Mouse (Mus musculus): ENCODE data around the gene Dpf3. TPM values are rescaled to one million over a fixed set of nuclear protein-coding genes. Genes with fewer than 3 reads are reported as not detected.

Dpf3 gene
- total RNA-seq, 2 experiments from 2014 or later, result 17.4 to 21.3 TPM

DNA sequence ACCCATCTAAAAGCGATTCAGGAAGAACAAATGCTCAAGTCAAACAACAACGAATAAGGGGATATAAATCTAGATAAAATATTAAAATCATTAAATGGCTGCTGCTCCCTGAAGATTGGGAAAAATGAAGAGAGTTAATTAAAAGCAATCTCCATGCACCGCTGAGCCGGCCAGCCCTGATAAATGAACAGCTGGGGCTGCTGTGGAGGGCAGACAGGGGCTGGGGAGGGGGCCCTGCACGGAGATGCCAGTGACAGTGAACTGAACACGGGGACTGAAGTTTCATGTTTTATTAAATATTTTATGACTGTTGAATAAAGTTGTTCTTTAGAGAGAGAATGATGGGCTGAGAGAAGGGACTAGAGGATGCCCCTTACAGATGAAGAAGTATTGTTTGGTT, 12.1 kb downstream of the Dpf3 start:
- intact Hi-C loops (cut with DNase I), result no loop called here
- no peak for DNase-seq (ENCODE audit: low spot score)

DNA sequence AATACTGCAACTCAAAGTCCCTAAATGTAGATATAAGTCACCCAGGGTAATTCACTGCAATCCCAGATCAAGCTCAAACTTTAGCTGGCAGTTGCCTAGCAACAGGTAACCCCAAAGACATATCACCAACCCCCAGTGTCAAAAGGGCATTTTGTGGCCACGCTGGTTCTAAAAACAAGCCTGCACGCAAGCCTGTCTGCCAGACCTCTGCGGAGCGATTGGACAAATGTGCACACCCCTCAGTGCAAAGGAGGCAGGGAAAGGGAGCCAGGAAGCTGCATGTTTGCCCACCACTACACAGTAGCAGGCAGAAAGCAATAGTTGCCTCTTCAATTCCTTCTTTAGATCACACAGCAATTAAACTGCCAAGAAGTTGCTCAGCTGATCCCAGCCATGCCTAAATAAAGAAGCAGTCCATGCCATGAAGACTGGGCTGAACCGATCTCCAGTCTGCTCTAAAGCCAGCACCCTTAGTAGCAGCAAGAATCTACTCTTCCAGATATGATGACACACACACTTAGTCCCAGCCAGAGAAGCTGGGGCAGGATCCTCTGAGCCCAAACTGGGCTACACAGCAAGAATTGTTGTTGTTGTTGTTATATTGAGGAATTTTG, 13.4 kb downstream of the Dpf3 start:
- DNase-seq (ENCODE audit: low spot score), result no peak
- intact Hi-C loops (cut with DNase I), result no loop called here

DNA sequence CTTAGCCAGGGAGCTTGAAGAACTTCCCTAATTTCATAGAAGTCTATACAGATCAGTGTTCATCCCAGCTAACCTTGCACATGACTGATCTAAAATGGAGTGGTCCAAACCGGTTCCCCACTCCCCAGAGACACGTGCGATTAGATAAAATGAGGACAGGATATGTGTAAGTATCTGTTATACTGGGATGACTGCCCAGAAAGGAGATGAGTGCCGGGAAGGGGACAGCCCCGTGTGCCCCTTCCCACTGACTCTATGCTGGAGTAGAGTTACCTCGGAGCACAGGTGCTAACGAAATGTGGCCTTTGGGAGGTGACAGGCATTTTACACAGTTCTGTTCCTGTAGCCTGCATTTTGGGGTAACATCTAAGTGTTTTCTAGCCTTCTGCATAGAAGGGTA, 15.8 kb downstream of the Dpf3 start:
- DNase-seq (ENCODE audit: low spot score), result no peak
- intact Hi-C loops (cut with DNase I), result no loop called here

DNA sequence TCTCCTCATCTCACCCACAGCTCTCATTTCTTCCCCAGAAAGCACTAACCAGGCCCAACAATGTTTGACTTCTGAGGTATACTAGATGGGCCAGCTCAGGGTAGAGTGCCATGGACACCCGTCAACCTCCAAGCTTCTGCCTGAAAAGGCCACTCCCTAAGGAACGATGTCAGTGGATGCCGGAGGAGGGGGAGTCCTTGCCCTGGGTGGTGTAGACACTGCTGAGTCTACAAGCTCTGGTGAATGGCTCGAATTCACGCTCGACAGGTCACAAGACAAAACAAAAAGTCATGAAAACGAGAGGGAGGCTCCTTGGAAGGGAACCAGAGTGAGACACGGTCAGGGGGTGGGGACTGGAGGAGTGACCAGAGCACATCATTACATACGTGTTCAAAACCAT, 17.4 kb downstream of the Dpf3 start:
- intact Hi-C loops (cut with DNase I), result no loop called here
- no peak for DNase-seq (ENCODE audit: low spot score)

DNA sequence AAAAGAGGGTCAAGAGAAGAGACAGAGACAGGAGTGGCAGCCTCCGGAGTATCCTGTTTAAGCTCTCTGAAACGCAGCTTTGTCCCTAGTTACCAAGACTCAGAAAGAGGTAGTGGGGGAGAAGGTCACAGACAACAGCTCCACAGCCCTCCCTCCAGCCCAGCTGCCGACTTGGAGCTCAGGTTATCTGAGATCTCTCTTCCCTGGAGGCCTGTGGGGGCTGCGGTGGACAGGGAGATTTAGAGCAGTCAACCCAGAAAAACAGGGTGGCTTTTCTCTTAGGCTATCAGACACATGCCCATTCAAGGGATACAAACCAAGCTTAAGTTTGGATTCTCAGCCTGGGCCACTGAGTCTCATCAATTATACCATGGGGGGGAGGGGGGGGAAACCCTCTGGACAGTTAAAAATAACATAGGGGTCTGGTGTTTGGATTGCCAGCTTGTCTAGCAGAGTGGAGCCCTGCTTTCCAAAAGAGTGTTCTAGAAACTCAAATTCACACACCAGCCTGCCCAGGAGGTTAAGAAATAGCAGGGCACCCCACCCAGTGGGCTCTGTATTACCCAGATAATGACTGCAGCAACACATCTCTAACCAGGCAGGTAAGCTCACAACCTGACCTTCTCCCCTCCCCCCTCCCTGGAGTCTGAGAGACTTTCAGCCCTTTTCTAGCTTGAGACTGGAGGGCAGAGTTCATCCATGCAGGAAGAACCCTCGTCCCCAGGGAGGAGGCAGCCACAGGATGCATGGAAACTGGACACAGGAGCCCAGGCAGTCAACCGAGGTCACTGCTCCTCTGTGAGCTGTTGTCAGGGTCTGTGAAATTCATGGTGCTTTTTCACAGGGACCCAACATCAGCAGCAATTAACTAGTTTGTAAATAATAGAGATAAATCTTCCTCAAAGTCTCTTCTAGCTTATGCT, 20.7 kb downstream of the Dpf3 start:
- no peak for DNase-seq (ENCODE audit: low spot score)
- intact Hi-C loops (cut with DNase I), result no loop called here

DNA sequence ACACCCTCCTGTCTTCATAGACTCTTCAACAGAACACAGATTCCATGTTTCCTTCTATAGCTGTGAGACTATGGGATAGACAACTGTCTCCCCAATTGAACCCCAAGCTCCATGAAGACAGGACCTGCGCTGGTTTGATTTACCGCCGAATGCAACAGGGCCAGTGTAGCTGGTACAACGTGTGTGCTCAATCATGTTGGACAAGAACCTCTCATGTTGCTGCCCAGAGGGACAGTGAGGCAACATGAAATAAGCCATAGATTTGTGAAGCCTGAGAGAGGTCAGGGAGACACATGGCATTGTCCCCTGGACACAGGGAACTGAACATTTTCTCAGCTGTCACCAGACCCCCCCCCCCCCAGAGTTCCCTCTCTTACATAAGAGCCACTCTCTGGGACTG, 21.5 kb downstream of the Dpf3 start:
- intact Hi-C loops (cut with DNase I), result no loop called here

DNA sequence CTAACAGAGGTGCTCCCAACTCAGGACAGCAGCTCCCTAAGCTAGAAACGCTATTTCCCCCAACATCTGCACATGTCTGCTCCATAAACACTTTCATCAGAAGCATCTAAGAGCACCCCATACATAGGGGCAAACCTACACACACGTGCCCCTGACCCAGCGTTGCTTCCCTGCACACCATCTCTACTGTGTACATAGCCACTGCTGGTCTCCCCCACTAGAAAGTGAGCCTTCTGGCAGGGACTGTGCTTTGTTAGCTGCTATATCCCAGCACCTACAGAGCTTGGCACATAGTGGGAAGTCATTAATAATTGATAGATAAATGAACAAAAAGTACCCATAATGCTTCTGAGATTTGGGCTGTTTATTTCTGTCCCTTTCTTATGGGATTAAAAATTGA, 27.2 kb downstream of the Dpf3 start:
- intact Hi-C loops (cut with DNase I), result no loop called here
- DNase-seq (ENCODE audit: low spot score), result no peak

More for the DNA sequence above, 21.5 kb downstream of the Dpf3 start:
- no peak for DNase-seq (ENCODE audit: low spot score)

DNA sequence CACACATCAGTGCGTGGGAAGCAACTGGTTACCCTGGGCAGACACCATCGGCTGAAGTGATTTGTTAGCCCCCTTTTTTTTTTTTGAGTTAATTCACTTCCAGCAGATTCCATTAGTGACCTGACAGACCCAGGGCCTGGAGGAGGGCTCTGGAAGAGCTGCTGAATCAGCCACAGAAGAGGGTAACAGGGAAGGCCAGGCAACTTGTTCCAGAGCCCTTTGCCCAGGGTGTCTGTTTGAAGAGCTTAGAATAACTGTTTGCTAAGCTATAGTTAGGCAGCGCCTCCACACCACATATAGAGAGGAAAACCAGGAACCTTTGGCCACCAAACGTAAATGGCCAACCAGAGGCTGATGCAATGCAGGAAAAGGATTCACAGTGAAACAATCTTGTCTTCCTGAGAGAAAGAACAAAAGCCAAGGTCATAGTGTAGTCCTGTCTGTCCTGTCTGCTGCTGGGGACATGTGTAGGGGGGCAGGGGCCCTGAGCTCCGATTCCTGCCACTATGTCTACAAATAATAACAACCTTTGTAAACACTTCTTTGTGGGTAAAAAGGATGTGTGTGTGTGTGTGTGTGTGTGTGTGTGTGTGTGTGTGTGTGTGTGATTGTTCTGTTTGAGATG, 32.7 kb downstream of the Dpf3 start:
- intact Hi-C loops (cut with DNase I), result no loop called here

DNA sequence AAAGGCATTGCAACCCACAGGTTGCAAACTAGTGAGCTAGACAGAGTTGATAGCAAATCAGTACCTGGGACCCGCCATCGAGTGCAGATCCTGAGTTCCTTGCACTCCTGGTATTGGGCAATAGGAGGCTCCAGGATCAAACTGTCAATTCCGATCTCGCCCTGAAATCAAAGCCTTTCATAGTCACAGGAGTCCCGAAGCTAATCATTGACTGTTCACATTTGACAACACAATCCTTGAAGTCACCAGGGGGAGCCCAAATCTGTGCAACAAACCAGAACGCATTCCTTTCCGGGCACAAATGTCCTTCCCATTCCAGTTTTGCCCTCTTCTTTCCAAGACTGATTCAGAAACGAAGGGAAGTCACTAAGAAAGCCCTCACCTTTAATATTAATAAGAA, 35.7 kb downstream of the Dpf3 start:
- no peak for DNase-seq (ENCODE audit: low spot score)
- intact Hi-C loops (cut with DNase I), result no loop called here

More for the DNA sequence above, 32.7 kb downstream of the Dpf3 start:
- DNase-seq (ENCODE audit: low spot score), result no peak

DNA sequence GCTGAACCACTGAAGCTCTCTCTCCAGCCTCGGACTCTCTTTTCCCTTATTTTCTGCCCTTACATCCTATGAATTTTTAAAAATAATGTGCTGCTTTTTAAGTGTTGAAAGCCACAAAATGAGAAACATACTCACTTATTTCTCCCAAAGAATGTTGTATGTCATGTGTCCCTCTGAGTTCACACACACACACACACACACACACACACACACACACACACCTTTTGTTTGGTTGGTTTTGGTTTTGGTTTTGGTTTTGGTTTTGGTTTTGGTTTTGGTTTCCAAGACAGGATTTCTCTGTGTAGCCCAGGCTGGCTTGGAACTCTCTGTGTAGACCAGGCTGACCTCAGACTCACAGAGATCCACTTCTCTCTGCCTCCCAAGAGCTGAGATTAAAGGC, 37.0 kb downstream of the Dpf3 start:
- intact Hi-C loops (cut with DNase I), result no loop called here
- no peak for DNase-seq (ENCODE audit: low spot score)

DNA sequence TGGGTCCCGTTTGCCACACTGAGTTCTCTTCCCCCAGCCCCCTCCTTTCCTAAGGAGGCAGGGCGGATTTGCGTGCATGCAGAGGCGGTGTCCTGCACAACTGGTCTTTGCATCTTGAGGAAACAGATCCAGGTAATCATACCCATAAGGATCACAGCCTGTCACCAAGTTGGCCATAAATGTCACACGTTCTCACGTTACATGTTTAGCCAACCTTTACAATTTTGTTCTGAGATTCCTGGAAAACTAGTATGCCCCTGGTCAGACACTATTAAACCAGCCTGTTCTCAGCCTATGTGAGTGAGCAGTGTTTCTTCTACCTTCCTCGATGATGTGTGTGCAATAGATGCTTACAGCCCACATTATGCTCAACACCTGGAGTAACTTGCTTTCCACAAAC, 38.3 kb downstream of the Dpf3 start:
- DNase-seq (ENCODE audit: low spot score), result no peak
- intact Hi-C loops (cut with DNase I), result no loop called here

DNA sequence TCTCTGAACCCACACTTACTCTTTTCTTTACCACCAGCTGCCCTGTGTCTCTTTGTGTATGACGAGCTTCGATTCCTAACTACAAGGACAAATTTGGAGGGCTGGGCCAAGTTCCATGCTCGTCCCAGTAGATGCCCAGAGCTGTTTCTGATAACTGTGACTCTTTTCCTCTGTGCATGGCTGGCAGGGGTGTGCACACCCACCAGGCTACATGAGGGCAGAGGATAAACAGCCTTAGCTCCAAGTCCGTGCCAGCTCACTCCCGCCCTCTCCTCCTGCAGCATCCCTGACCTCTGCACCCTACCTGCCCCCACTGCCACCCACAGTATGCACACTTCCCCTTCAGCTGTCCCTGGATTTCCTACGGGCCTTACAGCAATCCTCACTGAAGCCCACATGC, 41.9 kb downstream of the Dpf3 start:
- intact Hi-C loops (cut with DNase I), result no loop called here
- DNase-seq (ENCODE audit: low spot score), result no peak

DNA sequence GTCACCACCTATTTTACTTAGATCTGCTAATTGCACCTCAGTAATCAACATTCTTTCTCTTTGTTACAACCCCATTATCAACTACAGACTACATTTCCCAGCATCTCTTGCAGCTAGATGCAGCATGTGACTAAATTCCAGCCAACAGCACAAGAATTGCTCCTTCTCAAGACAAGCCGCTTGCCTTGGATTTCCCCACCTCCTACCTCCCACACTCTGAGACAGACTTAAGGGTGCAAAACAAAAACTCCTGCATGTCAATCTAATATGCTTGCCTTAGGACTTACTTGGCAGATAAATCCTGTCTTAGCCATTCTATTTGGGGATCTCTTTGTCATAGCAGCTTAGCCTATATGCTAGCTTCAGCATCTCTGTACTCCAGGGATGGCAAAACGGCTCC, 43.1 kb downstream of the Dpf3 start:
- intact Hi-C loops (cut with DNase I), result no loop called here
- no peak for DNase-seq (ENCODE audit: low spot score)

DNA sequence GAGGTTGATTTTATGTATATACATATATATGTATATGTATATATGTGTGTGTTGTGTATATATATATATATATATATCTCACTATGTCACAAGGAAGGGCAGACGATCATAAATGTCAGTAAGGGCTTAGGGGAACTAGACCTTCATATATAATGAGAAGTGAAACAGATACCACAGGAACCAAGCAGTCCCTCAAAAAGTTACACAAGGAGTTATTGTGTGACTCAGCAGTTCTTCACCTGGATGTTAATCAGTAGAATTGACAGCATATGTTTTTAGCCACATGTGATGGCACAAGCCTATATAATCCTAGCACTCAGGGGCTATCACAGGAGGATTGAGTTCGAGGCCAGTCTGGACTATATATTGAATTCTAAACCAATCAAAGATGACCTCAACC, 49.5 kb downstream of the Dpf3 start:
- no peak for DNase-seq (ENCODE audit: low spot score)
- intact Hi-C loops (cut with DNase I), result no loop called here

DNA sequence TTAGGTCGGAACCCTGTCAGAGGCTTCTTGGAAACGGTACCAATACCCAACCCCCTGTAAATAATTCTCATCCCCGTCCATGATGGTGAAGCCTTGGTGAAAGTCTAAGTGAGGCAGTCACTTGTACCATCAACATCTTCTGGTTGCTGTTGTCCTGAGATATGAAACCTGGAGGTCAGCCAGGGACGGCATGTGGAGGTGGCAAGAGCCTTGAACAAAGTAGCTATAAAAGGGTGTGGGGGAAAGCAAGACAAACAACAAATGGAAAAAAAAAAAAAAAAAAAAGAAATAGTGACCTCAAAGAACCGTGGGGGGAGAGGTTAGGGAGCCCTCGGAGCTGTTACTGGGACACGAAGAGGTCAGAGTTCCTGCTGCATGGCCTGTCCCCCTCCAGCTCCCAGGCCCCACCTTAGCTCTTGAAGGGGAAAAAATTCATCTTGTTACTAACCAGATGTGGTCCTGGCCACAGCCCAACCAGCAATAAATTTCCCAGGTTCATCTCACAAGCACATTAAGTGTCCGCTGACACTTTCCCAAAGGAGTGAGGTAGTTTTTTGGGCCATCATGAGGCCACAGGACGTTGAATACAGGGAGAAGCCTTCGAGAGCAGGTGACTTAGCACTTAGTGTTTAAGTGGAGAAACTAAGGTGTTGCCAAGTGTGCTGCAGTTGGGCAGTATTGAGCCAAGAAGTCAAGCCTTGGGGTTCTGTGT, 53.4 kb downstream of the Dpf3 start:
- no peak for DNase-seq (ENCODE audit: low spot score)
- intact Hi-C loops (cut with DNase I), result no loop called here

DNA sequence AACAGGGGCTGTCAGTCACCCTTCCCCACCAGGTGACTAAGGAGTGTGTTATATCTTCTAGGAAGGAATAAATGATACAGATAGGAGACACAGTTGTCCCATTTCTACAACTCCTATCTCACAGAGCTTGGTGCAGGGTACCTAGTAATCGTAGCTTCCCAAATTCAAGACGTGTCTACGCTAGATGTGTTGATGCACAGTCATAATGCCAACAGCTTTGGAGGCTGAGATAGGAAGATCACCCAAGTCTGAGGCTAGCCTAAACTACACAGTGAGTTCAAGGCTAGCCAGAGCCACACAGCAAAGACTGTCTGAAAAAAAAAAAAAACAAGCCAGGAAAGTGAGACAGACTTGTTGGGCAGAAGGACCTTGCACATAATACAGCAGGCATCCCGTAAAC, 54.1 kb downstream of the Dpf3 start:
- DNase-seq (ENCODE audit: low spot score), result no peak
- intact Hi-C loops (cut with DNase I), result no loop called here

DNA sequence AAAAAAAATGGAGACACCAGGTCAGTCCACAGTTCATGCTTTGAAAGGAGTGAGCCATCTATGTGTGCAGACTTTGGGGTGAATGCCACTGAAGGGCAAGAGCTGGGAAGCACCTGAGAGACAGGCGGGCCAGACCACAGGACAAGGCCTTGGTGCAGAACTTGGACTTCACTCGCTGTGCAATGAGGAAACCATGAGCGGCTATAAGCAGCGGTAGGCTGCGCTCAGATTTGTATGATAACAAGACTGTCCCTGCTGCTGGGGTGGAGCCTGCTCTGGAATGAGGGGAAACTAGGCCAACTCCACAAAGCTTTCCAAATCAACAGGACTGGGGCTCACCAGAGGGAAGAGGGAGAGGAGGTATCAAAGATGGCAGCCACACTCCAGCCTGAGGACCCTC, 57.3 kb downstream of the Dpf3 start:
- DNase-seq (ENCODE audit: low spot score), result no peak
- intact Hi-C loops (cut with DNase I), result no loop called here

DNA sequence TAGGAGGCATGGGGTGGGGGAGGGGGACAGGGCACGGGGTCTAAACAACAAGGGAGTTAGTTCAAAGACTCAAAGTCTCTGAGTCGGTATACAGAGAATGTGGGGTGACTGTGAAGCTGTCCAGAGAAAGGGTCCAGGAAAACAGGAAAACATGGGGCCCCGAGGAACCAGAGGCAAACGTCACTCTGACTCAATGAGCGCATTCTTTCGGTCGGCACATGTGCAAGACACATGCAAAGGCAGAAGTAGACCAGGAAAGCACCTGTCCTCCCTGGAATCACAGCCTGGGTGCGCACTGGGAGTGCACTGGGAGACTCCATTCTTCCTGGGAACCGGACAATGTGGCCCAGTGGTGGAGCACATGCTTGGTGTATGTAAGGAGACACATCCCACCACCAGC, 59.5 kb downstream of the Dpf3 start:
- no peak for DNase-seq (ENCODE audit: low spot score)
- intact Hi-C loops (cut with DNase I), result no loop called here

DNA sequence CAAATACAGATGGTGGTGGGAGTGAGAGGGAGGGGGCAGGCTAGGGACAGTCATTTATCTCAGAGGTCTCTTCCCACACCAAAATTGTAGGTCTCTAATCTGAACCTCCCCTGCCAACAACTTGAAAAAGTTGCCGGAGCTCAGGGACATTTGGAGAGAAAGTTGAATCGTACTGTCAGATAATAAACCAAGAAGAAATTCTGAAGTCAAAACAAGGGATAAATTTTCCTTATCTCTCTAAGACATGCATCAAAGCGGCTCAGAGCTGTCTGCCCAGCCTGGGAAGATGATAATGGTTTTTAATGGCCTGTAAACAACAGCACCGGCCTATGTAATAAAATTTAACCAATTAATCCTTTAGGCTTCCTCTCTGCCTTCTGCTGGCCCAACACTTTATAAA, 59.9 kb downstream of the Dpf3 start:
- DNase-seq (ENCODE audit: low spot score), result no peak
- intact Hi-C loops (cut with DNase I), result no loop called here

DNA sequence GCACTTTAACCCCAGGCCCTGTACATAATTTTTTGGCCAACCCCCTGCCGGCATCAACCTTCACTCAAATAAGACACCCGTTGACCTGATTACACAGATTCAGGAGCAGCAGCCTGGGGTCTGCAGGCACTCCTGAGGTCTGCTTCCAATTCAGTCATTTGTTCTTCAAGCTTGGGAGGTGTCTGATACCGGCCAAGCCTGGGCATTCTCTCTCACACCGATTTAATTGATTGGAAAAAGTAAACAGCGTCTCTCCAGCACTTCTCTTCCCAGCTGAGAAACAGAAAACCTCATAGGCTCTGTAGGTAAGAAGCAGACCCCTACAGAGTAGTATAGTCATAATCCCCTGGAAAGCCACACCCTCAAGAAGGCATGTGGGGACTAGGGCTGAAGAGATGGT, 61.2 kb downstream of the Dpf3 start:
- intact Hi-C loops (cut with DNase I), result no loop called here
- DNase-seq (ENCODE audit: low spot score), result no peak

DNA sequence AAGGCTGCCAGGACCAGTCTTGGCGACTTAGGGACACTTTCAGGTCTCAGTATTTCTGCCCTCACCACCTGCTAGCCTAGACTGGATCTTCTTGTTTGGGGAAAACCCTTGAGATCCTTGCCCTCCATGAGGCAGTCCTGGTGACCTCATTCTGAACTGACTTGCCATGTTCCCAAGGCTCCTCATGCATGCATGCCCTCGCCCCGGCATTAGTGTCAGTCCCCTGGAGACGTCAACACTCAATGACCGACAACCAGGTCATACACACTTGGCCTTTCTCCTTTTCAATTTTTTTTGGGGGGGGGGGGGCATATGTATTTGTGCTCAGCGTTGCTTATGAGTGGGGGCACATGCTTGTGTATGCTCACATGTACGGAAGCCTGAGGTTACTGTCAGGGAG, 61.8 kb downstream of the Dpf3 start:
- intact Hi-C loops (cut with DNase I), result no loop called here
- DNase-seq (ENCODE audit: low spot score), result no peak

All from heart, postnatal 25 days (tissue).